Mouse (Mus musculus): ENCODE measurements around the gene D6Wsu163e. TPM values are rescaled to one million over a fixed set of nuclear protein-coding genes. Genes with fewer than 3 reads are reported as not detected.

D6Wsu163e gene
- polyA plus RNA-seq (2014; fragmentation: Nextera tagmentation; extraction: Ambion mirVana): 14.2 and 16.8 TPM in 2 replicates

DNA sequence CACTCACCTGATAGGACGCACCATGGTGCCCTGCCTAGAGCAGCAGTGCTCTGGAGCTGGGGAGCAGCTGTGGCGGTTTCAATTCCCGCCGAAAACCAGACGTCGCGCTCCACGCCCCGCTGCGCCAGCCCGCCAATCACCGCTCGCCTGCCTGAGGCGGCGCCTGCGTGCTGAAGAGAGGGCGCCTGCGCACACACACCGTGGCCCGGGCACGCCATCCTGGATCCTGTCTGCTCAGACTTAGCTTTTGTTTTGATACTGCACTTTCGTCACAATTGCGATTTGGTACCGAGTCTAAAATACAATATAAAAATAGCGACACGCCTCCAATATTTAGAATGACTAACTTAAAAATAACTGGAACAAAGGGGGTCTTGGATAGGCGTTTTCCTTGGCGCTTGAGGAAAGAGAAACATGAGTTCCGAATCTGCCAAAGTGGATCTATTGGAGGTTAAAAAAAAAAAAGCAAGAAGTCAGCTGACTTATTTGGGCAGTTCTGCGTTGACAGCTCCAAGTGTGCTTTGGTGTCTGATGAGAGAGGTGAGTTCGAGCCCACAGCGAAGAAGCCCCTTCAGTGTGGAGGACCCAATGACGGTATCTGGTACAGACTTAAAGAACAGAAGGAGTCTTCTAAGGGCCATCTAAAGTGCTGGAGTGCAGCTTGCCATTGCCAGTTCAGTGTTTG is at the start of gene D6Wsu163e, which contains the start of gene Rad51ap1:
Gene D6Wsu163e (plus strand): TSS at position 476 of the 685 bp plus-strand sequence.
Gene Rad51ap1 (minus strand): TSS at position 101 of the 685 bp plus-strand sequence.
- peak within 1 kb of the TSS; percentile 58 for H3K4me2 ChIP-seq (replicated peaks; ENCODE audit: low read depth, low read length)
- H3K27me3 ChIP-seq (ENCODE audit: control insufficient read depth, insufficient read depth, low read length): no peaks in the 10 kb centered on the region
- peaks cover 9% of the 10 kb centered on the region; the same call in 1 of the 2 replicates for H3K36me3 ChIP-seq (ENCODE audit: control insufficient read depth, insufficient read depth, low read length)
- H3K4me3 ChIP-seq (ENCODE audit: low read length): peak within 1 kb of the TSS; percentile 73
- peak; percentile 98 for ATAC-seq (ENCODE audit: low FRiP score, low TSS enrichment)
- H3K27ac ChIP-seq (ENCODE audit: low read depth, low read length): 0 out of 2 replicates have a peak within 1 kb of the TSS, but pooled peaks have one; percentile 43
- no peaks in the 10 kb centered on the region for H3K9me3 ChIP-seq (ENCODE audit: control insufficient read depth, low read length)
- peak within 1 kb of the TSS; percentile 76 for H3K9ac ChIP-seq (ENCODE audit: low read depth, low read length)
- WGBS: 1% methylated on average over 33 of the region's 33 CpGs
- H3K4me1 ChIP-seq (ENCODE audit: control insufficient read depth, insufficient read depth, low read length): peaks cover 11% of the 10 kb centered on the region; the same call in 1 of the 2 replicates

DNA sequence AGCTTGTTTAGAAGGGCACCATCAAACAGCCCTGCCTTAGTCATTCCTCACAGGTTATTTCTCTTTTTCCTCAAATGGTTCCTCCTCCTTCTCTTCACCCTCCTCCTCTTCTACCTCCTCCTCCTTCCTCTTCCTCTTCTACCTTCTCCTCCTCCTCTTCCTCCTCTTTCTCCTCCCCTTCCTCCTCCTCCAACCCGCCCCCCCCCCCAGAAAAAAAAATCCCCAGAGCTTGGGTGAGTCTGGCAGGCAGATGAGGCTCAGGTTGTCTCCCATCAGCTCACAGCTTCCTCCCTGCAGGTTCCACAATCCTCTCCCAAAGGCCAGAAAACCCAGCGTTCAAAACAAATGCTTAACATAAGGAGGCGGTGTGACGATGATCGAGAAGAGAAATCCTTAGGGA is 32.4 kb upstream of the D6Wsu163e start:
- Histone ChIP-seq H3K36me3 (ENCODE audit: control insufficient read depth, insufficient read depth, low read length) (no peaks in the 10 kb centered on the region), H3K27ac (ENCODE audit: low read depth, low read length) (no peak overlapping the region), H3K4me3 (ENCODE audit: low read length) (no peak overlapping the region), H3K9ac (ENCODE audit: low read depth, low read length) (no peak overlapping the region), H3K9me3 (ENCODE audit: control insufficient read depth, low read length) (no peaks in the 10 kb centered on the region), H3K4me2 (replicated peaks; ENCODE audit: low read depth, low read length) (no peak overlapping the region), H3K27me3 (ENCODE audit: control insufficient read depth, insufficient read depth, low read length) (no peaks in the 10 kb centered on the region), H3K4me1 (ENCODE audit: control insufficient read depth, insufficient read depth, low read length) (no peaks in the 10 kb centered on the region)
- WGBS: 67% methylated on average over 5 of the region's 5 CpGs
- no peak for ATAC-seq (ENCODE audit: low FRiP score, low TSS enrichment)

DNA sequence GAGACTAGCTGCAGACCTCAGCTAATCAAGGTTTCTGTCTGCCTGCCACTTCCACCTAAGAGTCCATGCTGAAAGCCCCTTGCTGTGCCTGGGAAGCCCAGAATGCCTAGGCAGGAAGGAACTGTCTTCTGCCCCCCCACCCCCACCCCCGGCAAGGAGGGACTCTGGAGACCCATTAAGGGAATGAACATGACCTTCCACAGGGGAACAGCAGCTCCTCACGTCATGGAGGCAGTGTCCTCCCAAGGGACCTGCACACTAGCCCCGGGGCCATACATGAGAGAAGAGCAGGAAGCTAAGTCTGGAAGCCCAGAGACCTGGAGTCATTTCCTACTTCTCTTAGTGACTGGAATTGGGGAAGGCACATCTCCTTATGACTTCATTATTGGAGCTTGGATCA is 31.9 kb upstream of the D6Wsu163e start:
- no peak for ATAC-seq (ENCODE audit: low FRiP score, low TSS enrichment)
- H3K4me1 ChIP-seq (ENCODE audit: control insufficient read depth, insufficient read depth, low read length): no peaks in the 10 kb centered on the region
- WGBS: 64% methylated on average over 3 of the region's 3 CpGs
- H3K9me3 ChIP-seq (ENCODE audit: control insufficient read depth, low read length): no peaks in the 10 kb centered on the region
- H3K4me2 ChIP-seq (replicated peaks; ENCODE audit: low read depth, low read length): no peak overlapping the region
- no peak overlapping the region for H3K4me3 ChIP-seq (ENCODE audit: low read length)
- no peaks in the 10 kb centered on the region for H3K36me3 ChIP-seq (ENCODE audit: control insufficient read depth, insufficient read depth, low read length)
- no peaks in the 10 kb centered on the region for H3K27me3 ChIP-seq (ENCODE audit: control insufficient read depth, insufficient read depth, low read length)
- H3K9ac ChIP-seq (ENCODE audit: low read depth, low read length): no peak overlapping the region
- H3K27ac ChIP-seq (ENCODE audit: low read depth, low read length): no peak overlapping the region

DNA sequence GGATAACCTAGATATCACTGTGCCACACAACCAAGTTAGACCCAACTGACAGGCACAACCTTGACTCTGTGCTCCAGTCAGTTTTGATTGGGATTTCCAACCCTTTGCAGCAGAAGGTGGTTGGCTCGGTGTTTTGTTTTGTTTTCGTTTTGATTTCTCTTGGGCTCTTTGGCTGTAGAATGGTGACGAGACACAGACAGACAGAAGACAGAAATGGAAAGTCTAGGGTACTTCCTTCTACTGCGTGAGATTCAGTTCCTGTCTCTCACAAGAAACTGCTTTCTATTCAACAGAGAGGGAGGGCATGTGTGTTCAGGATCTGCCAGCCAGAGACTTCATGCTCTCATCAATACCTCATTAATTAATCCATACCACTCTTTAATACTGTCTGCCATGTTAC is 29.0 kb upstream of the D6Wsu163e start:
- H3K4me1 ChIP-seq (ENCODE audit: control insufficient read depth, insufficient read depth, low read length): no peaks in the 10 kb centered on the region

DNA sequence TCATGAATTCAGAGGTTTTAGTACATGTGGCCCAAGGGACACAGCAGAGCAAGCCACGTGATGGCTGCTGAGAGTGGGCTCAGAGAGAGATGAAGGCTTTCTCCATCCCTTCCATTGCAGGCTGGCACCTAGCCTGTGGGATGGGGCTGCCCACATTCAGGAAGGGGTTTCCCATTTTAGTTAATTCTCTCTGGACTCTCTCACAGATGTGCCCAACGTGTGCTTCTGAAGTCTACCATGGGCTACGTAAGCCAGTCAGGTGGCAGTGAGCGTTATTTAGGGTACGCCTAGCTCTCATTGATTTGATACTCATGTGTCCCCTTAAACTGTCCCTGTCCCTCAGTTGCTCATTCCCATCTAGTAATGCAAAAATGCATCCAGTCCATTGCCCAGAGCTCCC is 24.8 kb upstream of the D6Wsu163e start:
- no peak overlapping the region for H3K27ac ChIP-seq (ENCODE audit: low read depth, low read length)
- no peaks in the 10 kb centered on the region for H3K27me3 ChIP-seq (ENCODE audit: control insufficient read depth, insufficient read depth, low read length)
- H3K4me2 ChIP-seq (replicated peaks; ENCODE audit: low read depth, low read length): no peak overlapping the region
- H3K4me3 ChIP-seq (ENCODE audit: low read length): no peak overlapping the region
- H3K9ac ChIP-seq (ENCODE audit: low read depth, low read length): no peak overlapping the region
- H3K9me3 ChIP-seq (ENCODE audit: control insufficient read depth, low read length): no peaks in the 10 kb centered on the region
- ATAC-seq (ENCODE audit: low FRiP score, low TSS enrichment): no peak
- H3K4me1 ChIP-seq (ENCODE audit: control insufficient read depth, insufficient read depth, low read length): no peaks in the 10 kb centered on the region
- H3K36me3 ChIP-seq (ENCODE audit: control insufficient read depth, insufficient read depth, low read length): no peaks in the 10 kb centered on the region
- 83% methylated on average over 5 of the region's 5 CpGs for WGBS

More for the DNA sequence above, 29.0 kb upstream of the D6Wsu163e start:
- Histone ChIP-seq H3K36me3 (ENCODE audit: control insufficient read depth, insufficient read depth, low read length) (no peaks in the 10 kb centered on the region), H3K27ac (ENCODE audit: low read depth, low read length) (no peak overlapping the region), H3K9ac (ENCODE audit: low read depth, low read length) (no peak overlapping the region), H3K4me3 (ENCODE audit: low read length) (no peak overlapping the region), H3K4me2 (replicated peaks; ENCODE audit: low read depth, low read length) (no peak overlapping the region), H3K9me3 (ENCODE audit: control insufficient read depth, low read length) (no peaks in the 10 kb centered on the region), H3K27me3 (ENCODE audit: control insufficient read depth, insufficient read depth, low read length) (no peaks in the 10 kb centered on the region)
- 78% methylated on average over 4 of the region's 4 CpGs for WGBS
- no peak for ATAC-seq (ENCODE audit: low FRiP score, low TSS enrichment)

DNA sequence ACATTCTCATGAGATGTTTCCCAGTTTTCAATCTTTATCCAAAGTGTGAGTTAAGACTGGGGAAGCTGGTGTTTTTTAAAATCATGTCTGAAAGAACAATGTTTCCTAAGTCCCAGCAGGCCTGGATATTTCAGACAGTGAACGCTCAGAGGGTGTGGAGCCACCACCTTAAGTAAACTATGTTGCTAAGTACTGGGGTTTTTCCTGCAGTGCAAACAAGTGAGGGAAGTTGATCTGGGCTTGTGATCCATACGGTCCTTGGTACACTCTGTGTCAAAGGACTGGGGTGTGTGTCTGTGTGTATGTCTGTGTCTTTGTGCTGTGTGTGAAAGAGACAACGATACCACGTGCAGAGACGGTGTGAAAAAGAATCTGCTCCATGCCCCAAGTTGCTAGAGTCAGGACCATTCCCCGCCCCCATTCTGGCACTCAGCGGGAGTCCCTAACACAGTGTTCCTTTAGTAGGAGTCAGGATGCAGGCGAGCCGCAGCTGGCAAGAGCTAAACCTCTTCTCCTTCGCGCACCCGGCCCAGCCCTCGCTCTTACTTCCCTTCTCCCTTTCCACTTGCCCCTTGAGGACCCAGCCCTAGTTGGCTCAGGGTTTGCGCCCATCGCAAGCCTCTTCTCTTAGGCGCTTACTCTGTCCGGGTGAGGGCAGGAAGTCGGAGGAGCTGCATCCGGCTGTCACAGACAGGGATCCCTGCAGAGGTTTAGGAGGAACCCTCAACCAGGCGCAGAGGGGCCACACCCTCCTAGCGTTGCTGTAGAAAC is 18.5 kb upstream of the D6Wsu163e start, which contains the start of gene Dyrk4:
Gene Dyrk4 (minus strand): TSS at position 729 of the 771 bp plus-strand sequence.
- Histone ChIP-seq H3K4me1 (ENCODE audit: control insufficient read depth, insufficient read depth, low read length) (no peaks in the 10 kb centered on the region), H3K36me3 (ENCODE audit: control insufficient read depth, insufficient read depth, low read length) (peaks cover 32% of the 10 kb centered on the region), H3K4me2 (replicated peaks; ENCODE audit: low read depth, low read length) (peak within 1 kb of the TSS; percentile 34), H3K9ac (ENCODE audit: low read depth, low read length) (peak within 1 kb of the TSS; percentile 35; the same call in 1 of the 2 replicates), H3K4me3 (ENCODE audit: low read length) (peak within 1 kb of the TSS; percentile 20; the same call in 1 of the 2 replicates), H3K27me3 (ENCODE audit: control insufficient read depth, insufficient read depth, low read length) (no peaks in the 10 kb centered on the region), H3K9me3 (ENCODE audit: control insufficient read depth, low read length) (no peaks in the 10 kb centered on the region), H3K27ac (ENCODE audit: low read depth, low read length) (no peak within 1 kb of the TSS)
- 10% methylated on average over 21 of the region's 21 CpGs for WGBS
- no peak for ATAC-seq (ENCODE audit: low FRiP score, low TSS enrichment)

DNA sequence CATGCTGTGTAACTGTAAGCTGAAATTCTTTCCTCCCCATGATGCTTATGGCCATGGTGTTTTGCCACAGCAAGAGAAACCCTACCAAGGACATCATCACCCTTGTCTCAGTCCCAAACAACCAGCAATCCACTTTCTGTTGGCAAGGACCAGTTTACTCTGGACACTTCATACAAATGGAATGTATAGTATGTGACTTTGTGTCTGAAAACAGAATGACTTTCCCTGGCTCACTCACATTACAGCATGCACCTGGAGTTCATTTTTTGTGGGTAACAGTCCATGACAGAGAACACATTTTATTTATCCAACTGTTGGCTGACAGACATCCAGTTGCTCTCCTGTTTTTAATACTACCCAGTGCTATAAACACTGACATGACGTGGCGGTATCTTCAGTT is 6.9 kb upstream of the D6Wsu163e start:
- no peak overlapping the region for H3K27ac ChIP-seq (ENCODE audit: low read depth, low read length)
- H3K9me3 ChIP-seq (ENCODE audit: control insufficient read depth, low read length): no peaks in the 10 kb centered on the region
- 0 out of 2 replicates have a peak, but pooled peaks cover 2% of the 10 kb centered on the region for H3K4me1 ChIP-seq (ENCODE audit: control insufficient read depth, insufficient read depth, low read length)
- no peaks in the 10 kb centered on the region for H3K27me3 ChIP-seq (ENCODE audit: control insufficient read depth, insufficient read depth, low read length)
- 95% methylated on average over 2 of the region's 2 CpGs for WGBS
- H3K4me2 ChIP-seq (replicated peaks; ENCODE audit: low read depth, low read length): no peak overlapping the region
- no peak for ATAC-seq (ENCODE audit: low FRiP score, low TSS enrichment)
- peaks cover 53% of the 10 kb centered on the region for H3K36me3 ChIP-seq (ENCODE audit: control insufficient read depth, insufficient read depth, low read length)
- no peak overlapping the region for H3K9ac ChIP-seq (ENCODE audit: low read depth, low read length)
- no peak overlapping the region for H3K4me3 ChIP-seq (ENCODE audit: low read length)

DNA sequence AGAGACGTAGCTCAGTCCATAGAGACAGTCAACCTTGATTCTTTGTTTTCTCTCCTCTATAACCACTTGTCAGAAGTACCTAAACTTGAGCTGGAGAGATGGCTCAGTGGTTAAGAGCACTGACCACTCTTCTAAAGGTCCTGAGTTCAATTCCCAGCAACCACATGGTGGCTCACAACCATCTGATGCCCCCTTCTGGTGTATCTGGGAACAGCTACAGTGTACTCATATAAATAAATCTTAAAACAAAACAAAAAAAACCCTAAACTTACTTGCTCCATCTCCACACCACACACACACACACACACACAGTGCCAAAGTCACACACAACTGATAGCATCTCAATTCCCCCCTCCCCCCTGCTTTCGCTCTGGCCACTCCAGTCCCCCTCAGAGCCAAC is 1.7 kb upstream of the D6Wsu163e start:
- H3K4me2 ChIP-seq (replicated peaks; ENCODE audit: low read depth, low read length): peak overlapping the region; percentile 58
- no peaks in the 10 kb centered on the region for H3K27me3 ChIP-seq (ENCODE audit: control insufficient read depth, insufficient read depth, low read length)
- peak overlapping the region; percentile 73 for H3K4me3 ChIP-seq (ENCODE audit: low read length)
- no peak overlapping the region for H3K27ac ChIP-seq (ENCODE audit: low read depth, low read length)
- peaks cover 23% of the 10 kb centered on the region; the same call in 1 of the 2 replicates for H3K36me3 ChIP-seq (ENCODE audit: control insufficient read depth, insufficient read depth, low read length)
- H3K4me1 ChIP-seq (ENCODE audit: control insufficient read depth, insufficient read depth, low read length): peaks cover 11% of the 10 kb centered on the region; the same call in 1 of the 2 replicates
- H3K9me3 ChIP-seq (ENCODE audit: control insufficient read depth, low read length): no peaks in the 10 kb centered on the region
- 89% methylated on average over 2 of the region's 2 CpGs for WGBS
- no peak for ATAC-seq (ENCODE audit: low FRiP score, low TSS enrichment)
- H3K9ac ChIP-seq (ENCODE audit: low read depth, low read length): peak overlapping the region; percentile 76; the same call in 1 of the 2 replicates
